Mouse (Mus musculus) erythroblast, embryonic 14.5 days (primary cell): ENCODE measurements around the gene Neo1.

Experiments used
- GATA1 ChIP-seq: IDR thresholded peaks from 2 replicates; pipeline ENCODE4 v1.6.1; 2012; ENCODE audit warnings: low read length, inconsistent platforms, mixed read lengths
- TAL1 ChIP-seq: IDR thresholded peaks from 3 replicates; pipeline ENCODE4 v1.6.1; 2012; ENCODE audit warnings: low read length, inconsistent platforms, mixed read lengths

GRCm38 (mm10) chr9:59065616-59066301, 29.5 kb upstream of the Neo1 start:
- TF ChIP-seq GATA1 (no peak), TAL1 (no peak)
